Mouse (Mus musculus): ENCODE results near the gene Plxnc1.

The Plxnc1 gene

DNA sequence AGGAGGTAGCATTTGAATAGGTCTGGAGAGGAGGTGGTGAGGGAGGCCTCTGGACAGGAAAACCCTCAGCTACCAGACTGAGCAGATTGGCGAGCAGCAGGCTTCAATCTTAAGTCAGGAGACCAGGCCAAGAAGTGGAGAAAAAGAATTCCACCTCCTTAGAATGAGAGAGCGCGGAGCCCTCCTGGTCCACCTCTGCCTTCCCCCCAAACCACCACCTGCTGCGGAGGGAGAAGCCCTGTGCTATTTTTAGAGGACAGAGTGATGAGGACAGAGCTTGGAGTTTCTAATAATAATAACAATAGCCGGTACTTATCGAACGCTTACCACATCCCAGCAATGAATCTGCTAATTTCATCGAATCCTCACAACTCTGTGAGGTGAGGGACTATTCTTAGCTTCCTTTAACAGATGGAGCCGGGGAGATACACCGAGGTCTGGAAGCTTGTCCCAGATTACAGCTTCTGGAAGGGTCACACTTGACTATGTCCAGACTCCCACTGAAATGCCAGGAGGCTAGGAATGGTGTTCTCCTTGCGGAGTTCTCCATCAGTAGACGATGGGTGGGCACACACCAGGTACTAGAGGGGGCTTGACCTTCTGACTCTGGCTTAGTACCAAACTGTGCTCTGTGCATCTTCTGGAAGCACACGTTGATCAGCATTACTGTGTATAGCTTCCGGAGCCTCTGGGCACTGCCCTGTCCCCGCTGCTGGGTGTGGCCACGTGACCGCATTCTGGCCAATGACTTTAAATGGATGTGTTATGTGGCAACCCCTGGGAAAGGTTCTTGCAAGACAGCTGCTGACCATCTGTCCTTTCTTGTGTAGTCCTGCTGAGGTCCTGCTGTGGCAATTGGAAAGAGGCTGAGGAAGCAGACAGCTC is 125.6 kb downstream of the Plxnc1 start:
- ATAC-seq (ENCODE audit: low TSS enrichment) = peak; percentile 77

GRCm38 (mm10) chr10:94818127-94818526 is 126.5 kb downstream of the Plxnc1 start:
- no peak for ATAC-seq (ENCODE audit: low TSS enrichment)

- peak; percentile 26; the same call in 1 of the 2 replicates for ATAC-seq (ENCODE audit: low TSS enrichment)
Measured at GRCm38 (mm10) chr10:94811907-94812851, 132.5 kb downstream of the Plxnc1 start.

DNA sequence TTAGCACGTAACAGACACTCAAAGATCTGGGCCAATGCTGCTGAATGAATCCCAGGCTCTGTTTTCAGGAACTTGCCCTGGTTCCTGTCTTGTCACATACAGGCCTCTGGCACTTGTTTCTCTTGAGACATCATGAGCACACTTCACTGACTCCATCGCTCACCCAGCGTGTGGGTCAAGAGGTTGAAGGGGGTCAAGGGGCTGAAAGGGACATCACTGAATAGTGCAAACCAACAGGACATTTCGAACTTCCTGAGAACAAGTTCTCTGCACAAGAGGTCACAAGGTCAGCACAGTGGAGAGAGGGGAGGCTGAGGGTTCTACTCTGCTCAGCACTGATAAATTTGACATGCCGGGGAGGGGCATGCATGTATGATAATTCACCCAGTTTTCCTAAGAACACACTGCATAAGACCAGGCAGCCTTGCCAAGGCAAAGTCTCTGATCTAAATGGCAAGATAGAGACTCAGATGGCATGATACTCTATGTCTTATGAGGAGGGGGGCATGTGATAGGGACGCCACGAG is 134.6 kb downstream of the Plxnc1 start:
- ATAC-seq (ENCODE audit: low TSS enrichment) = no peak

DNA sequence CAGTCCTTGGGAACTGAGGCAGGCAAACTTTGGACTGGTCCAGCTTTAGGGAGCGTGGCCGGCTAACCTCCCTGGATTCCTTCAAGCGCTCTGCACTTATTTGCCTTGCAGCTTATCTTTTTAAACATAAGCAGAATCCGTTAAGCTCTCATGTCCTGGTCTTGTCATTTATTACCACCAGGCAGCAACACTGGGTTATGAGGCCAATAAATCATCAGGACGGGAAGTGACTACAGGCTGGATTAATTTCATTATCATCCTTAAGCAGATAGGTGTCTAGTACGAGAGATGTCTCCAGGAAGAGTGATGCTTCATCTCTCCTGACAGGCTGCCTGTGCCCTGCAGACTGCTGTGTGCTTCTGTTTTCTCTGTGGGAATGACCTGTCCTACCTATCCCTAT is 136.4 kb downstream of the Plxnc1 start:
- no peak for ATAC-seq (ENCODE audit: low TSS enrichment)

DNA sequence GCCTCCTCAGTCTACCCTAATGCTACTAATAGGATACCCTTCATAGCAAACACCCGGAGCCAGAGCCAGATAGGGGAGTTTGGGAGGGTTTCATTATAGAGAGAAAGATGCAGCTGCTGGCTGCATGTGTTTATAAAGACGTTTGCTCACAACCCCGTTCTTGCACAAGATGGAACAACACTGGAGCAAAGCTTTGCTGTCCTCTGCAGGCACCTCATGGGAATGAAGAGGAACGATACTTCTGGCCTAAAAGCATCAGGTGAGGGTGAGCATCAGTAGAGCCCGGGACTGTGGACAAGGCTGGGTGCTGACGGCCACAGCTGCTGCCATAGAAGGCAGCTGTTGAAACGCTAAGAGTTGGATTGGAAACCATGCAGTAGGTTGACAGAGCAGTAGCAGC is 137.3 kb downstream of the Plxnc1 start:
- no peak for ATAC-seq (ENCODE audit: low TSS enrichment)

- no peak; the same call in 1 of the 2 replicates for ATAC-seq (ENCODE audit: low TSS enrichment)
Measured at GRCm38 (mm10) chr10:94804909-94805220, 139.8 kb downstream of the Plxnc1 start.

- peak; percentile 35 for ATAC-seq (ENCODE audit: low TSS enrichment)
Measured at GRCm38 (mm10) chr10:94804029-94804908, 140.4 kb downstream of the Plxnc1 start.

DNA sequence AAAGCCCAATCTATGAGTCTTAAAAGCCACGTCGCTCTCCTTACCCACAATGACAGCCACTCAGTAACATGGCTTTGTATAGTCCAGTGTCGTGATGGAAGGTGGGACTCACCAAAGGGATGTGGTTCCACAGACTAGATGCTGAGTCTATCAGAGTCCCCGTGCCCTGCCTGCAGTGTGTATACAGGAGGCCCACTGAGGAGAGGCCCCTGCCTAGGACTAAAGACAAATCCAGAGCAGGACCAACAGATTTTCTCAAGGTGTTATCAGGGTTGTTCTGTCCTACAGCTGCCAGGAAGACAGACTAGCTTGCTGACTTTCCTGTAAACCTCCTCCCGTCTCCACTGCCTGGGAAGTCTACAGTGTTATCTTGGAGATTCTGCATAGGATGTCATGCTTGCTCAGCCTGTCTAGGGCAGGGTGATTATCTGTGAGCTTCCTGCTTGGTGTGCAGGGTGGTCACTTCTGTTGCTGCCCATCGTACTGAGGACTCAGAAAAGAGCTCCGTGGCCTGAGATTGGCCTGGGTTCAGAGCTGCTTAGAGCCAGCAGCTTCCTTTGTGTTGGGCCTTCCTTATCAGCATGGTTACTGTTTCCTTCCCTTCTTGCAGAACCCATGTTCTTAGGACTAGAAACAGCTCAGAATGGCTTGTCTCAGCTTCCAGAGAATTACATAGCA is 143.8 kb downstream of the Plxnc1 start:
- no peak for ATAC-seq (ENCODE audit: low TSS enrichment)

DNA sequence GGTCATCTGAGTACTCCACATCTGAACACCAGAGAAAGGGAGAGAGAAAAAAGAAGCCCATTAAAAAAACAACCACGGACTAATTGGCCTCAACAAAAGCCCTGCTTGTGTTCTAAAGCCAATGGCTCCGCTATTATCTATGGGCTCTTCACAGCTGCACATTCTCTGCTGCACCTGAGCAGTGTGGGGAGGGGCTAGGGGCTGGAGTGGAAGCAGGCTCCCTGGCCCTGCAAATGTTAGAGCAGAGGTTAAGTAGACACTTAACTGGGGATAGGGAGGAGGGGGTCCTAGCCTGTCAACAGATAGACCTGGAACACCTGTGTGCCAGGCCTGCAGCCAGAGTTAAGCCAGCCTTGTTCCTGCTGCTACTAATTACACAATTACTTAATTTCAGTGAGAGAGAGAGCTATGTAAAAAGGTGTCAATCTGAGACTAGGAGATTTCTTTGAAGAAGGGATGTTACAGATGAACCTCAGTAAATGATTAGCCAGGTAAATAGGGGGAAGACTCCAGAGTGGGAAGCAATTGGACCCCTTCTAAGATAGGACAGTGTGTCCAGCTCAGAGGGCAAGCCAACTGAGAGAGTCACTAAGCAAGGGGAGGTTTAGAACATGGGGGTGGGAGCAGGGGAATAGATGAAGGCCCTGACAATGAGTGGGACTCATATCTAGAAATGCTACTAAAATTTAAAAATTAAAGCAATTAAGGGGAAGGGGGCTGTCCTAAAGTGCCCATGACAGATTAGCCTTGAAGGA is 145.0 kb downstream of the Plxnc1 start:
- no peak for ATAC-seq (ENCODE audit: low TSS enrichment)

DNA sequence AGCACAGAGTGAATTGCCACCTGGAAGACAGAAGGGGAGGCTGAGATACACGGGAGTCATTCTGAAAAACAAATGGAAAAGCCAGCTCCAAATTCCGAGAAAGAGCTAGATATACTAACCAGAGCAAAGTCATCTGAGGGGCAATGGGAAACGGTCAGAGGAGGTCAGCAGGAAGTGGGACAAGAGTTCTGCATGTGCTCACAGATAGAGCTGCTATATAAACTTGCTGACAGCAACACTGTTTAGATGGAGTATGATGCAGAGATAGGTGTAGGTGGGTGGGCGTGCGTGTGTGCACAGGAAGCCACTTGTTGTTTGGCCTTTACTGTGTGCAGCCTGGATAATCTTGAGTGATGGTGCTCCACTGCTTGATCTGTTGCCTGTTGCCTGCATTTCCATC is 146.5 kb downstream of the Plxnc1 start:
- no peak for ATAC-seq (ENCODE audit: low TSS enrichment)

DNA sequence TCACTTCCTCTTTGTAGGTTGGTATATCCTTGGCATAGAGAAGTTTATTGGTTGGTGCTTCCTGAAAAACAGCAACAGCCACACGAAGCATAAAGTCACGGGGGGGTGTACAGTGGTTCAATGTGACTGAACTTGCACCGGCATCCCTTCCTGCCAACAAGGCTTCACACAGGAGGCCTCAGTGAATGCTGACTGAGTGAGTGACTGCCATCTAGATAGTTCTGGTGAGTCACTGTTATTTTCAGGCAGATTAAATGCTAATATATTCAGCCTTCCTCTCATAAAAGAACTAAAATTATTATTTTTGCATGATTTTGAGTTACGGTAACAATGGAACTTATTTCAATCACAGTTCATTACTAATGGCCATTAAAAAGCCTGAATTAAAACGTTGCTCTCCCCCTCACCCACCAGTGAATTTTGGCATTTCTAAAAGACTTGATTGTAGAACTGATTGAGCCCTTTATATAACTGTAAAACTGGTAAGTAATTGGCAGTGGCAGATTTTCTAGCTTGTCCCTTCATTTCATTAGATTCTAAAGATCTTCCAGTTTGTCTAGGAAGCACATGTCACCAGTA is 149.9 kb downstream of the Plxnc1 start:
- no peak for ATAC-seq (ENCODE audit: low TSS enrichment)

GRCm38 (mm10) chr10:94793914-94794313 is 150.7 kb downstream of the Plxnc1 start:
- ATAC-seq (ENCODE audit: low TSS enrichment) = no peak

DNA sequence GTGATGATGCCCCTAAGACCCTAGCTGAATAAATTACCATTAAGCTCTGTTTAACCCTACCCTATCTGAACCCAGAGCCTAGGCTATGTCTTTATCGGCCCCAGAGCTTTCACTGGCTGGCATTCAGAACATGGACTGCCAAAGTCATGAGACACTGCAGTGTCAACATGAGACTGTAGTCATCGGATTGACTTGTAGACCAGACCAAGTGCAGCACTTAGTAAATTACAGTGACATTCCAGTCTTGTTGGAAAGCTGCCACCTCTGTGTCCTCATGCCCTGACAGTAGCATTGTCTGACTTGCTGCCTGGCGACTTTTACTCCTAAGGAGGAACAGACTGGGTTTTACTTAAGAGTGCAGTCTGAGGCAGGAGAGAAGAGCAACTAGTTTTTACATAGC is 155.4 kb downstream of the Plxnc1 start:
- ATAC-seq (ENCODE audit: low TSS enrichment) = no peak

DNA sequence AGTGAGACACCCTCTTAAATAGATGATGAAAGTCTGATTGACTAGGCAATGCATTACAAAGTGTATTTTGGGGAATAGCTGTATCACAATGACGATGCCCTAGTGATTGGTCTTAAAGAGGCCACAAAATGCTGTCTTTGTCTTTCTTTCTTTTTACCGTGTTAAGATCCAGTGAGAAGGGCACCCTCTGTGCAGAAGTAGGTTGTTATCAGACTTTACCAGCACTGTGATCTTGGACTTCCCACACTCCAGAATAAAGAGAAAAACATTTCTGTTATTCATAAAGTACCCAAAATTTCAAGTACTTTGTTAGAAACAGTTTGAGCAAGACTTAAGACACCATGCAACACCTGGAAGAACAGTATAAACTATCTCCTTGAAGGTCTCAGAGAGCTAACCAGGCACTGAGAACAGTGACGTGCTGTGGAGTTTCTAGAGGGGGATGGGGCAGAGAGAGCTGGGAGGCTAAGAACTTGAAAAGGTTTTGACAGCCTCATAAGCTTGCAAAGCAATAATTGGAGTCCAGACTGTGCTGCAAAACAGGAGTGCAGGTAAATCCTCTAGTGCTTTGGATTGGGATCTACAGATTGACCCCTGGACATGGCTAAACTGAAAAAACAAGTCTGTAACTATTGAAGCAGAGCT is 163.9 kb downstream of the Plxnc1 start:
- ATAC-seq (ENCODE audit: low TSS enrichment) = no peak

- ATAC-seq (ENCODE audit: low TSS enrichment) = no peak
Measured at GRCm38 (mm10) chr10:94779319-94779718, 165.3 kb downstream of the Plxnc1 start.

- peak; percentile 98 for ATAC-seq (ENCODE audit: low TSS enrichment)
Measured at GRCm38 (mm10) chr10:94777576-94777975, 167.1 kb downstream of the Plxnc1 start.

GRCm38 (mm10) chr10:94771496-94771895 is 173.1 kb downstream of the Plxnc1 start:
- peak; percentile 97 for ATAC-seq (ENCODE audit: low TSS enrichment)

- no peak for ATAC-seq (ENCODE audit: low TSS enrichment)
Measured at GRCm38 (mm10) chr10:94747011-94747410, 197.6 kb downstream of the Plxnc1 start.
